Mouse (Mus musculus) liver, embryonic 16.5 days (tissue): ENCODE measurements around the gene Fchsd2. TPM values are rescaled to one million over a fixed set of nuclear protein-coding genes. Genes with fewer than 3 reads are reported as not detected.

ENCODE experiments used
- ATAC-seq: fragments of 200-750 bp; cut with Nextera tagmentation; 2 replicates; pipeline ENCODE4 v1.8.0; 2017; ENCODE audit warnings: low read depth, mild to moderate bottlenecking, moderate number of reproducible peaks, moderate library complexity
- H3K27ac ChIP-seq: fragments of 300-500 bp; sonication (generic); 2 replicates; pipeline ENCODE4 v1.5.1; 2014; ENCODE audit warnings: mild to moderate bottlenecking, low read length
- H3K27me3 ChIP-seq: fragments of 300-500 bp; sonication (generic); 2 replicates; pipeline ENCODE4 v1.6.1; 2014; ENCODE audit warnings: low read depth, low read length, mixed read lengths; ENCODE audit not compliant: control insufficient read depth, insufficient read depth
- H3K36me3 ChIP-seq: fragments of 300-500 bp; sonication (generic); 2 replicates; pipeline ENCODE4 v1.6.1; 2014; ENCODE audit warnings: mild to moderate bottlenecking; ENCODE audit not compliant: control insufficient read depth, insufficient read depth
- H3K4me1 ChIP-seq: fragments of 300-500 bp; sonication (generic); 2 replicates; pipeline ENCODE4 v1.6.1; 2014; ENCODE audit warnings: low read depth, low read length, mixed read lengths; ENCODE audit not compliant: control insufficient read depth
- H3K4me2 ChIP-seq: fragments of 300-500 bp; sonication (generic); 2 replicates; pipeline ENCODE4 v1.6.1; 2014; ENCODE audit warnings: low read depth, low read length, mixed read lengths
- H3K4me3 ChIP-seq: fragments of 300-500 bp; sonication (generic); 2 replicates; pipeline ENCODE4 v1.5.1; 2014; ENCODE audit warnings: low read depth, mild to moderate bottlenecking, low read length
- H3K9ac ChIP-seq: fragments of 300-500 bp; sonication (generic); 2 replicates; pipeline ENCODE4 v1.6.1; 2014; ENCODE audit warnings: low read depth, low read length
- H3K9me3 ChIP-seq: fragments of 300-500 bp; sonication (generic); replicated peaks from 2 replicates; pipeline ENCODE4 v1.6.1; 2016; ENCODE audit warnings: low read length; ENCODE audit not compliant: control insufficient read depth
- WGBS: fragments of 180-500 bp; shearing (Covaris S2); extraction: QIAGEN DNeasy Blood & Tissue Kit; methylation state at CpG from one replicate; pipeline ENCODE4 v1.1.7; 2014; ENCODE audit not compliant: insufficient replicate concordance; 5-methylcytosine and 5-hydroxymethylcytosine counted together
- polyA plus RNA-seq: library from polyadenylated mRNA; unstranded; fragments of >200 nt; fragmentation: Nextera tagmentation; extraction: Ambion mirVana; gene quantifications from 2 replicates; pipeline ENCODE4 v1.2.1, GENCODE M21; 2015

Gene Fchsd2
- polyA plus RNA-seq, 1 experiment from 2014 or later: 5.9 TPM

DNA sequence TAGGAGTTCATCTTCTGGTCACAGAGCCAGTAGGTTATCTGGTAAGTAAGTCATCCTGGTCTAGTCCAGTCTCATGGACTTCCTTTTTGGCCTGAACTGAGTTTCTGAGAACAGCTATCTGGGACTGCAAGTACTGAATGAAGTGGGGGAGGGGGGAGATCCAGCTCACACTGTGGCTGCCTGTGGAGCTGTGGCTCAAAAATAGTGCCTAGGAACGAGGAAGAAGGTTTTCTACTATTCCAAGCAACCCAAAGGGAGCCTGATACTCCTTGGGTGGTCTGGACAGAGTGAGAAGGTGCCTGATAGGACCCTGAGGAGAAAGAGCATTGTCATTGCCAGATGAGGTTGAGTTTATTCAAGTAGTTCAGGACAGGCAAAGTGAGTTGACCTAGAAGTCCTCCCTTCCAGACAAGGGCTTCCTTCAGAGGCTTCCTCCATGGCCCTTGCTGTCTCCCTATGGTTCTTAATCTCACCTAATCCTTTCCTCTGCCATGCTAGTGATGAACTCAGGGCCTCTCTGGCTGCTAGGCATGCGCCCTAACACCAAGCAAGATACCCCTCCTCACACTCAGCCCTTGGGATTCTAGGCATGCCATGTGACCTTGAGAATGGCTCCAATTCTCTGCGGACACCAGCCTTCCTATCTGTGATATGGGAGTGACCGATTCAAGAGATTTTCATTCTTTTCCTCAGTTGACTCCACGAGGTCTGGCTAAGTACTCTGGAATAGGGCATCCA is 14.6 kb downstream of the Fchsd2 start:
- H3K4me1 ChIP-seq: peaks cover 21% of the 10 kb centered on the region
- H3K9ac ChIP-seq: peak overlapping the region; percentile 70
- H3K9me3 ChIP-seq: no peaks in the 10 kb centered on the region
- H3K27me3 ChIP-seq: no peaks in the 10 kb centered on the region
- peak overlapping the region; percentile 77 for H3K27ac ChIP-seq
- peaks cover 3% of the 10 kb centered on the region for H3K36me3 ChIP-seq
- H3K4me3 ChIP-seq: peak overlapping the region; percentile 73
- H3K4me2 ChIP-seq: peak overlapping the region; percentile 72
- no peak for ATAC-seq
- WGBS: 30% methylated on average over 5 of the region's 5 CpGs

DNA sequence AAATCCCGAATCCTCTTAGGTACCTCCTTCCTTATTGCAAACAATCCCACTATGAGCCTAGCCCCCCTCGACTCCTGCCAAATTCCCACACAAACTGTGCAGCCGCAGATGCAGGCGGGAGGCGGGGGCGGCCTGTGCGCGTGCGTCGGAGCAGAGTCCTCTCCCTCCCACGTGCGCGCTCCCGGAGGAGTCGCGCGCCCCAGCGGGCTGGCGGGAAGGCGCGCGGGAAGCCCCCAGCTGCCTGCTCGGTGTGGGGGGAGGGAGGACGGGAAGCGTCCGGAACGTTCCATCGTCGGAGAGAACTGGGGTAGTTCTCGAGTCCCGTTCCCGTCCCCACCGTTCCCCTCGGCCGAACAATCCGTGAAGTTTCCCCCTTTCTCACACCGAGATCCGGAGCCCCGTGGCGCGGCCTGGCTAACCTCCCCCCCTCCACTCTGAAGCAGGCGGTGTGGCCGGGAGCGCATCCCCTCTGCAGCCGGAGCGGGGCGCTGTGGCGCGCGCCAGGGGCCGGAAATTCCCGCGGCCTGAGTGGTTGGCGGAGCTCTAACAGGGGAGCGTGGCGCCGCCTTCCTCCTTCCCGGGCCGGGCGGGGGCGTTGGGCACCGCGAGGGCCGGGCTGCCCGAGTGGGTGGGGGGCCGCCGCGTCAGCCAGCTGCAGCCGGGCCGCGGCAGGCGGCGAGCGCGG is 15.4 kb downstream of the Fchsd2 start:
- Histone ChIP-seq H3K4me1 (peaks cover 21% of the 10 kb centered on the region), H3K36me3 (peaks cover 3% of the 10 kb centered on the region), H3K4me3 (peak overlapping the region; percentile 73), H3K4me2 (peak overlapping the region; percentile 72), H3K9ac (peak overlapping the region; percentile 70), H3K27ac (peak overlapping the region; percentile 77), H3K9me3 (no peaks in the 10 kb centered on the region), H3K27me3 (no peaks in the 10 kb centered on the region)
- peak; percentile 84 for ATAC-seq
- under 1% methylated on average over 46 of the region's 75 CpGs for WGBS

- peak overlapping the region; percentile 73 for H3K4me3 ChIP-seq
- WGBS: 2% methylated on average over 12 of the region's 35 CpGs
- peak; percentile 74; the same call in 1 of the 2 replicates for ATAC-seq
- peaks cover 21% of the 10 kb centered on the region for H3K4me1 ChIP-seq
- no peaks in the 10 kb centered on the region for H3K27me3 ChIP-seq
- H3K36me3 ChIP-seq: peaks cover 3% of the 10 kb centered on the region
- H3K9me3 ChIP-seq: no peaks in the 10 kb centered on the region
- peak overlapping the region; percentile 72 for H3K4me2 ChIP-seq
- peak overlapping the region; percentile 77 for H3K27ac ChIP-seq
- H3K9ac ChIP-seq: peak overlapping the region; percentile 70
Observed at GRCm38 (mm10) chr7:101108653-101109005, 16.0 kb downstream of the Fchsd2 start.

DNA sequence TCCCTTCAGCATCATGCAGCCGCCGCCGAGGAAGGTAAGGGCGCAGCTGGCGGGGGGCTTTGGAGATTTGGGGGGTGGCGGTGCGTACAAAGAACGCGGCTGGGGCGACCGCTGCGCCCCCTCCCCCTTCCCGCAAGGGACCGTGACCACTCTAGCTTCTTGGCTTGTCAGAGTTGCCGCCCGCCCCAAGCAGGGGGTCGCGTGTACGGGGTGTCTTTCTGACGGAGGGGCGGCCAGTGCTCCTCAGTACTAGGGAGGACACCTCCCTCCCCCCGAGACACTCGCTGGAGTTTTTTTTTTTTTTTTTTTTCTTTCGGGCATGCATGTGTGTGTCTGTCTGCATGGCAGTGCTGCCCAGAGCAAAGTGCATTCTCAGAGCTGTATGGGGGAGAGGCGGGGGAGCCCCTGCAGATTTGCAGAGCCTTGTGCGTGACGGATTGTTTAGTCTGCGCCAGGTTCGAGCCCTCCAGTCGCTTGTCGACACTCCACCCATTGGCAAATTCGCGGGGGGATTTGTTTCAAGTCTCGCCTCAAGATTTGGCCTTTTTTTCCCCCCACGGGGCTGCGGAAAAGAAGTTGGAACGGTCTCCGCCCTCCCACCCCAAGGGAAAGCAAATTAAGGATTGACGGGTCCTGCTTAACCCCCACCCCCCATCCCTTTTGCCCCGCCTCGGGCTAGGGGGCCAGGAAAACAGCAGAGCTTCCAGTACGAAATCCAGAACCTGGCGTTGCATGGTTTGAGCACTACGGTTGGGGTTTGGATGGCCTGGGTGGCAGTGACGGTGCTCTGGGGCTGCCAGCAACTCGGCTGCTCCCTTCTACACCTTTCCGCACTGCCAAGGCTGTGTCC is 16.6 kb downstream of the Fchsd2 start:
- Histone ChIP-seq H3K27me3 (no peaks in the 10 kb centered on the region), H3K4me2 (peak overlapping the region; percentile 72), H3K27ac (peak overlapping the region; percentile 77), H3K4me3 (peak overlapping the region; percentile 73), H3K4me1 (peaks cover 21% of the 10 kb centered on the region), H3K9me3 (no peaks in the 10 kb centered on the region), H3K36me3 (peaks cover 3% of the 10 kb centered on the region), H3K9ac (peak overlapping the region; percentile 70)
- under 1% methylated on average over 45 of the region's 47 CpGs for WGBS
- ATAC-seq: no peak

DNA sequence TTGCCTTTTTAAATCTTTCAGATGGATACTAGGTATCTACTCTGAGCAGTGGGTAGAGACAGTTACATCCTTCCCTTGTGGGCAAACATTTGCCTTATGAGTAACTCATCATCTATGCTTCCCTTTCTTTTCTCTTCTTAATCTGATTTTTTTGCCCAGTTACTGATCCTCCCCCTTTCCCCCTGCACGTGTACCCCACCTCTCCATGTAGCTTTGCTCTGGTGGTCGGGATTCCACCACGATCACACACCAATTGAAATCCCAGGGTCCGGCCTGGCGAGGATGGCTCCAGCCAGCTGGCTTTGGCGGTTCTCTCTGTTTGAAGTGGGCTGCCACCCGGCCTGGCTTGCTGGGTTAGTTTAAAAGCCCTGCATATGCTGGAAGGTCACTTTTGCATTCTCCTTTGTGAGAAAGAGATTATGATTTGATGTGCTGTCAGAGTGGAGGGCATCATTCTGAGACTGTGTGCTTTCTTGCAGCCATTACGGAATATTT is 17.2 kb downstream of the Fchsd2 start:
- Histone ChIP-seq H3K4me1 (peaks cover 21% of the 10 kb centered on the region), H3K27ac (no peak overlapping the region), H3K4me3 (peak overlapping the region; percentile 73), H3K9me3 (no peaks in the 10 kb centered on the region), H3K9ac (peak overlapping the region; percentile 70), H3K36me3 (peaks cover 3% of the 10 kb centered on the region), H3K4me2 (peak overlapping the region; percentile 72), H3K27me3 (no peaks in the 10 kb centered on the region)
- WGBS: 19% methylated on average over 8 of the region's 8 CpGs
- ATAC-seq: no peak

- Histone ChIP-seq H3K4me3 (no peak overlapping the region), H3K9me3 (no peaks in the 10 kb centered on the region), H3K27me3 (no peaks in the 10 kb centered on the region), H3K9ac (no peak overlapping the region), H3K36me3 (peaks cover 3% of the 10 kb centered on the region), H3K4me1 (peaks cover 3% of the 10 kb centered on the region; the same call in 1 of the 2 replicates), H3K4me2 (no peak overlapping the region), H3K27ac (no peak overlapping the region)
- WGBS: 53% methylated on average over 3 of the region's 3 CpGs
- ATAC-seq: no peak
Observed at GRCm38 (mm10) chr7:101113410-101113809, 20.7 kb downstream of the Fchsd2 start.

DNA sequence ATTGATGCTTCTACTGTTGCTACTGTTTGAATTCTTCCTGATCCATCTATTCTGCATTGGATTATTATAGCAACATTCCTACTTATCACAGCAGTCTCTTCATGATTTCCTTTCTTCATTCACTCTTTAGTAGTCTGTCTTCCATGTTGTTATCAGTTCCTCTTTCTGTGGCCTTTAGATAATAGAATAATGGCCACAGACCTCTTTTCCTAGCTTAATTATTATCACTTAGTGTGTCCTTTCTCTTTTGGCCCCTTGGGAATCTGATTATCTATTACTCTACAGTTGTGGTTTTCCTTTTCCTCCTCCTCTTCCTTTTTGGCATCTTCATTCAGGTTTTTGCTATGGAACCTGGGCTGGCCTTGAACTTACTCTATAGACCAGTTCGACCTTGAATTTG is 21.7 kb downstream of the Fchsd2 start:
- 46% methylated on average over 1 of the region's 1 CpGs for WGBS
- no peaks in the 10 kb centered on the region for H3K27me3 ChIP-seq
- H3K9ac ChIP-seq: no peak overlapping the region
- H3K9me3 ChIP-seq: no peaks in the 10 kb centered on the region
- H3K4me1 ChIP-seq: peaks cover 3% of the 10 kb centered on the region; the same call in 1 of the 2 replicates
- no peak for ATAC-seq
- H3K36me3 ChIP-seq: peaks cover 3% of the 10 kb centered on the region
- no peak overlapping the region for H3K4me3 ChIP-seq
- H3K27ac ChIP-seq: no peak overlapping the region
- H3K4me2 ChIP-seq: no peak overlapping the region

- H3K9ac ChIP-seq: no peak overlapping the region
- H3K4me3 ChIP-seq: no peak overlapping the region
- WGBS: 73% methylated on average over 7 of the region's 7 CpGs
- no peak overlapping the region for H3K27ac ChIP-seq
- H3K9me3 ChIP-seq: no peaks in the 10 kb centered on the region
- H3K27me3 ChIP-seq: no peaks in the 10 kb centered on the region
- ATAC-seq: no peak
- H3K4me1 ChIP-seq: no peaks in the 10 kb centered on the region
- H3K4me2 ChIP-seq: no peak overlapping the region
- H3K36me3 ChIP-seq: no peaks in the 10 kb centered on the region; the same call in 1 of the 2 replicates
Observed at GRCm38 (mm10) chr7:101119391-101119790, 26.7 kb downstream of the Fchsd2 start.
